Mouse (Mus musculus) embryonic fibroblast, embryonic 13.5 days (primary cell): Measurements from ENCODE around the gene Mbd3. TPM values are rescaled to one million over a fixed set of nuclear protein-coding genes. Genes with fewer than 3 reads are reported as not detected.

Experiments used
- H3K27ac ChIP-seq: 2 replicates; pipeline ENCODE4 v1.5.1; 2012; ENCODE audit warnings: low read length, control low read depth, inconsistent platforms; ENCODE audit not compliant: insufficient read depth
- H3K4me1 ChIP-seq: 2 replicates; pipeline ENCODE4 v1.6.1; 2011; ENCODE audit warnings: low read length; ENCODE audit not compliant: control insufficient read depth, insufficient read depth
- H3K4me3 ChIP-seq: 2 replicates; pipeline ENCODE4 v1.5.1; 2011; ENCODE audit warnings: mild to moderate bottlenecking, control low read depth, low read length; ENCODE audit not compliant: insufficient read depth
- CTCF ChIP-seq: IDR thresholded peaks from 2 replicates; pipeline ENCODE4 v1.5.1; 2011; ENCODE audit warnings: mild to moderate bottlenecking, control low read depth, low read length, moderate library complexity, borderline replicate concordance; ENCODE audit not compliant: insufficient read depth
- POLR2A ChIP-seq: IDR thresholded peaks from 2 replicates; pipeline ENCODE4 v1.6.1; 2011; ENCODE audit warnings: low read depth, mild to moderate bottlenecking, control low read depth, low read length, moderate library complexity
- polyA plus RNA-seq: library from polyadenylated mRNA; stranded (reverse); fragments of >200 nt; gene quantifications from 2 replicates; pipeline ENCODE4 v1.2.4, GENCODE M21; 2011; ENCODE audit warnings: low read depth; ENCODE audit not compliant: missing spikeins, insufficient read length

The Mbd3 gene
- polyA plus RNA-seq, 1 experiment, result 99.1 TPM

GRCm38 (mm10) chr10:80374063-80374462, 25.3 kb downstream of the Mbd3 start:
- TF ChIP-seq POLR2A (no peak), CTCF (peak; percentile 53; the same call in 1 of the 2 replicates)
- H3K4me1 ChIP-seq, result no peaks in the 10 kb centered on the region
- H3K27ac ChIP-seq, result no peak overlapping the region
- no peak overlapping the region for H3K4me3 ChIP-seq

GRCm38 (mm10) chr10:80372706-80373105, 26.6 kb downstream of the Mbd3 start:
- Histone ChIP-seq H3K4me3 (no peak overlapping the region), H3K4me1 (no peaks in the 10 kb centered on the region), H3K27ac (no peak overlapping the region)
- TF ChIP-seq CTCF (no peak), POLR2A (no peak)

GRCm38 (mm10) chr10:80371983-80372382, 27.4 kb downstream of the Mbd3 start:
- Histone ChIP-seq H3K4me3 (no peak overlapping the region), H3K27ac (no peak overlapping the region), H3K4me1 (no peaks in the 10 kb centered on the region)
- no peak for TF ChIP-seq POLR2A
- no peak for TF ChIP-seq CTCF

- H3K4me3 ChIP-seq, result no peak overlapping the region
- H3K27ac ChIP-seq, result no peak overlapping the region
- no peak; the same call in 1 of the 2 replicates for TF ChIP-seq POLR2A
- no peak for TF ChIP-seq CTCF
- no peaks in the 10 kb centered on the region for H3K4me1 ChIP-seq
Measured at GRCm38 (mm10) chr10:80371411-80371966, 27.9 kb downstream of the Mbd3 start.

- Histone ChIP-seq H3K4me3 (no peak overlapping the region), H3K27ac (no peak overlapping the region), H3K4me1 (no peaks in the 10 kb centered on the region; the same call in 1 of the 2 replicates)
- no peak for TF ChIP-seq POLR2A
- 0 out of 2 replicates have a peak, but pooled peaks have one; percentile 8 for TF ChIP-seq CTCF
Measured at GRCm38 (mm10) chr10:80369995-80370747, 29.2 kb downstream of the Mbd3 start.

GRCm38 (mm10) chr10:80368392-80368791, 31.0 kb downstream of the Mbd3 start:
- H3K27ac ChIP-seq, result no peak overlapping the region
- no peaks in the 10 kb centered on the region; the same call in 1 of the 2 replicates for H3K4me1 ChIP-seq
- no peak overlapping the region for H3K4me3 ChIP-seq
- TF ChIP-seq CTCF, result no peak
- no peak for TF ChIP-seq POLR2A

GRCm38 (mm10) chr10:80367954-80368353, 31.4 kb downstream of the Mbd3 start:
- no peaks in the 10 kb centered on the region; the same call in 1 of the 2 replicates for H3K4me1 ChIP-seq
- TF ChIP-seq CTCF (no peak), POLR2A (no peak)
- H3K27ac ChIP-seq, result no peak overlapping the region
- no peak overlapping the region for H3K4me3 ChIP-seq

- TF ChIP-seq POLR2A (no peak), CTCF (no peak)
- Histone ChIP-seq H3K4me1 (no peaks in the 10 kb centered on the region; the same call in 1 of the 2 replicates), H3K27ac (no peak overlapping the region), H3K4me3 (no peak overlapping the region)
Measured at GRCm38 (mm10) chr10:80365736-80366135, 33.6 kb downstream of the Mbd3 start.

GRCm38 (mm10) chr10:80363734-80364133, 35.6 kb downstream of the Mbd3 start:
- TF ChIP-seq POLR2A (no peak), CTCF (no peak)
- no peak overlapping the region for H3K4me3 ChIP-seq
- H3K4me1 ChIP-seq, result no peaks in the 10 kb centered on the region; the same call in 1 of the 2 replicates
- H3K27ac ChIP-seq, result no peak overlapping the region
